Mouse (Mus musculus) kidney, postnatal 4 days (tissue): ENCODE measurements around the gene Fam47e.

Source experiments
- DNase-seq, 2 experiments: peaks; one replicate each; pipeline ENCODE4 v3.0.0; 2021; ENCODE audit warnings: mixed read lengths in 2 of 2

Fam47e gene

GRCm38 (mm10) chr5:92604452-92605247 is 49.8 kb downstream of the Fam47e start:
- peak; percentile 51 to 66 for DNase-seq

- DNase-seq = no peak
Measured at GRCm38 (mm10) chr5:92607492-92608229, 52.8 kb downstream of the Fam47e start.

DNA sequence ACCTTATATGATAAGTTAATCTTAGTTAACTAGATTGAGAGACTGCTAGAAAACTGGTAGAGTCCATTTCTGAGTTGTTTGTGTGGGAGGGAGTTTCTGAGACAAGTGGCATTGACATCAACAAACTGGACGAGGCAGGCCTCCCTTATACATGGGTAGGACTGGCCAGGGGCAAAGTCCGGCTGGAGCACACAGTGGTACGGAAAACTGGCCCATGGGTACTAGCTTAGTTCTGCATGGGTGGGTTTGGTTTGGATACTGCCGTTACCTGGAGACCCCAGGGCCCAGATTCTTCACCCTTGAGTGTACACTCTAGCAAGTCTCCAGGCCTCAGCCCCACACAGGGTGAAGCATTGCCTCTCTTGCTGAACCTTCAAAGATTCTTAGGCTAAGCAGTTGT is 57.9 kb downstream of the Fam47e start:
- DNase-seq = peak in 1 of 2 experiments; percentile 26

DNA sequence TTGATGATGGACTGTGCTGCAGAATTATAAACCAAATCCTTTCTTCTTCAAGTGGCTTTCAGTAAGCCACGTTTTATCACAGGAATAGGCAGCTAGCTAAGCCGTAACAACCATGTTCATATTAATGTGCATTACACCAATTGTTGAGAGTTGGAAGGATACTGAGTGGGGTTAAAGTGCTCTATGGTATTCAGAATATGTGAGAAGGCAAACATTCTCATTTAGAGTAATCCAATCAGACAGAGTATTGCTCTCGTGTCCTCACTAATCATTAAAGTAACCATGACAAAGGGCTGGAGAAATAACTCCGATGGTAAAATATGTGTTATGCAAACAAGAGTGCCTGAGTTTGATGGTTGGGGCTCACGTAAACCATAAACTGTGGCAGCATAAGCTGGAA is 67.0 kb downstream of the Fam47e start:
- no peak for DNase-seq

- no peak for DNase-seq
Measured at GRCm38 (mm10) chr5:92627896-92628295, 73.0 kb downstream of the Fam47e start.

DNA sequence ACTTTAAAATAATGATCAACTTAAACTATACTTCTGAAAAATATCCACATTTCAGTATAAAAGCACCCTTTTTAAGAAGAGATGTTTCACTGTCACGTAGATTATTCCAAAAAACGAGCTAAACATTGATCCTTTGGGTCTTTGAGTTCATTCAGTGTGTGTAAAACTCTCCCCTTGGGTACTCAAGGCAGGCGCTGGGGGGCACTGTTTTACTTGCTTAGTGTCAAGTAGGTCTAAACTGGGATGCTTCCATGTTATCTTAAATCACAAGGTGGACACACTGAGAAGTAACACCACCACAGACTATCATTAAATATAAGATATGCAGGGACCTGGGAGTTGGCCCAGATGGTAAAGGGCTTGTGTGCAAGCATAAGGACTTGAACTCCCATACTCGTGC is 78.7 kb downstream of the Fam47e start:
- peak; percentile 12 to 27 for DNase-seq

DNA sequence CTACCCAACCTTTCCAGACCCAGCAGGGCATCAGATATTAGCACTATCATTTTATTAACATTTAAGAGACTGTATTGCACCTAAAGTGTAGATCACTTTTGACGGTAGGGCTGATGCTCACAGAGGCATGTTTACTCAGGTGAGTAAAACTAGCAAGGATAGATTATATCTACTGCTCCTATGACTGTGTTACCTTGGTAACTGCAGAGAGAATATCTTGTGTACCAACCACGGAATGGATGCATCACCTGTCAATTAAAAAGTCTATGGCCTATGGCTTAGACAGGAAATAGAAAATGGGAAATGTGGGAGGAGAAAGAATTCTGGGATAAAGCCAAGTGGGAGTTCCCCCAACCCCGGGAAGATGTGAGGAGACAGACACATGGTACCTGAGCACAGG is 80.0 kb downstream of the Fam47e start:
- DNase-seq = no peak

GRCm38 (mm10) chr5:92635891-92636290 is 81.0 kb downstream of the Fam47e start:
- DNase-seq = no peak

DNA sequence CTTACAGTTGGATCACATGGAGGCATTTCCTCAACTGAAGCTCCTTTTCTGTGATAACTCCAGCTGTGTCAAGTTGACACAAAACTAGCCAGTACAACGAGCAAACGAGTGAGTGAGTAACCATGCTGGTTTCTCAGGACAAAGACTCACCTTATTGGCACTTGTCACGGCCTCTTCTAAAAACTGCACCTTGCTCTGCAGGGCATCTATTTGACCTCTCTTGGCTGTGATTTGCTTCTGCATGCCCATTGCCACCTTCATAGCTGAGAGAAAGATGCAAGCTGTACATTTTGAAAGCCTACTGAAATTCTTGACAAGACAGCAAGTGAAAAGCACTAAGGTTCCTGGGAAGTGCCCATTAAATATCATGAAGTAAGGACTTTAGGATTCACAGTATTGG is 86.0 kb downstream of the Fam47e start:
- no peak for DNase-seq
